ENCODE assay signal across 16 mouse cellular contexts in the genomic region with DNA sequence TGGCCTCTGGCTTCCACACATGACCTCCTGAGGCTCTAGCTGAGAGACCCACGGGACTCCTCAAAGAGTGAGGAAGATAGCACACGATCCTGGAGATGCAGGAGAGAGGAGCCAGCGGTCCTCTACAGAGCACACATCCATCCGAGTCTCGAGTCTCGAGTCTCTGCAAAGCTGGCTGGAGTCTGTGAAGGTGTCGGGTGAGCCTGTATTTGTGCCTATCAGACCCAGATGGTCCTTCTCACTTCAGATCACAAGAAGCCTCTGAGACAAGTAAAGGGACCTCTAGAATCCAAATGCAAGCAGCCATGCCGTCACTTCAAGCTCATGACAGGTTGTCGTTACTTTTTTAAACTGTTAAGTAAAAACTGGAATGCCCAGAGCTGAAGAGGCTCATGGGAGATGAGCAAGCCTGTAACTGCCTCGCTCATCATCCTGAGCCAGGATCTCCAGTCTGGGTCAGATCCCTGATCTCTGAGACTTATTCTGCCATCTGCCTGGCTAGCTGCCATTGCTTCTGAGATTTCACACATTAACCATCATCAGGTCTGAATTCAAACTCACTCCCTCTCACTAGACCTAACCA. TPM values are rescaled to one million over a fixed set of nuclear protein-coding genes. Genes with fewer than 3 reads are reported as not detected.
"Had no signal": no experiment of that assay in that cellular context is flagged by ENCODE, and none has a peak within 500 bp of the region (broad histone marks: within the 10 kb centered on the region; RNA-seq: fewer than 3 reads in every experiment).

No protein-coding gene starts in this region.

- H3K9ac ChIP-seq: neural tube, embryonic 15.5 days; stomach, embryonic 15.5 days had no signal

- H3K36me3 ChIP-seq: neural tube, embryonic 15.5 days; stomach, embryonic 15.5 days had no signal

- H3K27ac ChIP-seq: neural tube, embryonic 15.5 days; stomach, embryonic 15.5 days; stomach, postnatal 0 days had no signal

- H3K4me1 ChIP-seq: stomach, embryonic 15.5 days had no signal

- DNase-seq: retina, postnatal 1 day; right cerebral cortex, adult 18-20 months; right cerebral cortex, postnatal 14 days; right cerebral cortex, postnatal 25 days; right cerebral cortex, postnatal 4 days; spleen, adult 18-20 months; thymus, adult 18-20 months; thymus, adult 2 months; thymus, postnatal 14 days; thymus, postnatal 25 days; thymus, postnatal 36 days; thymus, postnatal 4 days had no signal

- H3K27me3 ChIP-seq: neural tube, embryonic 15.5 days had no signal

- H3K4me3 ChIP-seq: neural tube, embryonic 15.5 days; stomach, embryonic 15.5 days had no signal

- H3K9me3 ChIP-seq: neural tube, embryonic 15.5 days; stomach, embryonic 15.5 days had no signal

- H3K4me2 ChIP-seq: neural tube, embryonic 15.5 days; stomach, embryonic 15.5 days had no signal

RNA-seq across cellular contexts. Expression of a gene that starts 24.8 kb away (rescaled TPM):
- polyA plus RNA-seq: thymus, postnatal 0 days had no signal
